Mouse (Mus musculus): ENCODE data around the gene Galm.
A peak's percentile ranks its signal among the peaks of the same experiment; 100 is the strongest.

Galm gene

DNA sequence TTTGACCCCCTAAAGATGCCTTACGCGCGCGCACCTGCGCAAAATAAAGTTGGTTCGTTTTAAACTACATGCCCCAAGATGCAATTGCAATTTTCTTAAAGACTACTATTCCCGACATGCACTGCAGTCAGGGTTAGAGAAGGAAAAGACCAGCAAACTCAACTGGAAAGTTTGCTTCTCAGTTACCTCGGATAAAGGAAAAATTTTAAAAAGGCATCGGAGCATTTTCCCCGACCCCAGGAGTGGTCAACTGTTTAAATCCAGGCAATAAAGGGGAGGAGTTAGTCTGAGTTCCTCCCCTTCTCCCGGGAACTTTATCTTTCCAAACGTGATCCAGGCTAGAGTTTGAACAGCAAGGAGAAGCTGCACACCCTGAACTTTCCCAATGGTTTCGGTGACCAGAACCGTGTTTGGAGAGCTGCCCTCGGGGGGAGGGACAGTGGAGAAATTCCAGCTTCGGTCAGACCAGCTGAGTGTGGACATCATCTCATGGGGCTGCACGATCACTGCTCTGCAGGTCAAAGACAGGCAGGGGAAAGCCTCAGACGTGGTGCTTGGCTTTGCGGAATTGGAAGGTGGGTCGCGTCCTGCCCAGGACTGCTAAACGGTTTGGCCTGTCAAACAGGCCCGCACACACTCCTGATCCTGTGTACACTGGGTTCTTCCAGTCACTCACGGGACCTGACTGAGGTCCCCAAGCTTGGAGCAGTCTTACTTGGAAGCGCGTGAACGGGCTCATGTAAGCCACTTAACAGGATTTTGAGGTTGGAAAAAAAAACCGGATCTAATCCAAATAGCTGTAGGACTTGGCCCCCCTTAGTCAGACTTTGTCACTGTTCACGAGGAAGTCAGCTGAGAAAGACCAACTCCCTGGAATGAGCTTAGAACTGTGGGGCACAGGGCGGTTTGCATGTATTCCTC, at the start of gene Galm:
TSS of gene Galm (plus strand) at position 141 of the 921 bp plus-strand sequence.
- DNase-seq (ENCODE audit: low spot score) = peak; percentile 82

DNA sequence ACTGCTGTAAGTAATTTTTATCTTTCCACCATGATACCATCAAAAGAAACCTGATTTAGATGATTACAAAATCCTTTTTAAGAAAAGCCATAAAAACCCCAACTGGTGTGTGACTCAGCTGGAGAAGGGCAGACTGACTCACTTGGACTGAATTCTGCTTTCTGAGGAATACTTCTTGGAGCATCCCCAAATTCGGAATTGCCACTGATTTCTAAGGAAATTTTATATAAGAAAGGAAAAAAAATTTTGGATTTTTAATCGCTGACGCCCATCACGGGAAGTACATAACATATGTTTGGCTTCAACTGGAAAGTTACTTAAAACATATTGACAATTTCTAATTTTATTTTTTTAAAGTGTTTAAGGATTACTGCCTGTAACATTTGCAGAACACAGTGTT, 48.5 kb upstream of the Galm start:
- no peak for DNase-seq (ENCODE audit: low spot score)

DNA sequence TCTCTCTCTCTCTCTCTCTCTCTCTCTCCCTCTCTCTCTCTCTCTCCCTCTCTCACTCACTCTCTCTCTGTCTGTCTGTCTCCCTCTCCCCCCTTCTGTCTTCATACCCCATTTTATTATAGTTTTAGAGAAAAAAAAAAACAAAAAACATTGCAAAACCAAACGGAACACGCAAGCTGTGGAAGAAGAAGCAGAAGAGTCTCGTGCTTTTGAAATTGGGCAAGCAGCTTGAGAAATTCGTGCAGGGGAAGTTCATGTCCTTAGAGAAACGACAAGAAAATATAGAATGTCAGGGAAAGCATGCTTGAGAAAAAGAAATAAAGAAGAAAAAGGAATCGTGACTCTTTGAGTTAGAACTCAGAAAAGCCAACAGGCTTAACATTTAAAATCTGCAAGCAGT, 44.0 kb upstream of the Galm start:
- no peak for DNase-seq (ENCODE audit: low spot score)

DNA sequence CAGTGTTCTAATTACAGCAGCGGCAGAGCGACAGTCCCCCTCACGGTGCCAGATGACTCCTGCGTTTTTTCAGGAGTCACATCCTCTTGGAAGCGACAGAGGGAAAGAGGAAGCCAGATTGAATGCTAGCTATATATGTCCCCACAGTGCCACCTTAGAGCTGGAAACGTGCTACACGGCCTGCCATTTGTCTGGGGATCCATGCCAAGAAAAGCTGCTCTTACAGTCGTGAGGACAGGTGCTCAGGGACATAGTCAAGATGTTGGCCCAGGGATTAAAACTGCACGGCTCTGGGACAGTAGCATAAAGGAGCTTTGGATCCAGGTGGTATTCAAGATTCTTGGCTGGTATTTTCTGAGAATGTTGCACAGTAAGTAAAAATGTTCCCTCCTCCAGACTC, 42.8 kb upstream of the Galm start:
- no peak for DNase-seq (ENCODE audit: low spot score)

DNA sequence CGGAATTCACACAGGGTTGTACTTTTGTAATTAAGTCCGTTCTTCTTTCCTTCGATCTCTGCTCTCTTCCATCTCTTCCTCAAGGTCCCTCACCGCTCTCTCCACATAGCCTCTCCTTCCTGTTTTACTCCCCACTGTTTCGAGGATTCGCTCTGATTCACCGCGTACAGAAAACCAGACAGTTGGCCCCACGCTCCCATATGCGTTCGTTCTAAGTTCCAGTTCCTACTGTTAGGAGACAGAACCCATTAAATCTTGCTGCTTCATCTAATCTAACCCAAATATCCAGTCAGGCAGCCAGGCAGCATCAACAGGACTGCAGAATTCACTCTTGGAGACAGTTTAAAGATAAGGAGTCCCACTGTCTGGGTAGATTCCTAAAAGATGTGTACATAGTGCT, 40.7 kb upstream of the Galm start:
- no peak for DNase-seq (ENCODE audit: low spot score)

DNA sequence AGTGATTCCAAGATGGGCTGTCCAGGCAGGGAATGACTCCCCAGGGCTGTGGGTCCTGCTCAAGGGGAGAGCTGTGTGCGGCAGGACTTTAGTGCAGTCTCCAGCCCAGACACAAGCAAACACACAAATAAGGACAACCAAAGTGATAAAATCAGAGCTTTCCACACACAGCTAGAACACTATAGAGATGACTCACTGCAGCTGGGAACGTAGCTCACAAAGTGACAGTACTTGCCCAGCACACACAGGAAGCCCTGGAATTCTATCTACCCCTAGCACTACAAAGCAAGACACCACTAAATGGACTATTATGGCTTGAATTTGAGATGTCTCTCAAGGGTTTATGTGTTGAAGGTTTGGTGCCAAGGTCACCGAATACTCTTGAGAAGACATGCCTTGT, 39.1 kb upstream of the Galm start:
- DNase-seq (ENCODE audit: low spot score) = no peak

DNA sequence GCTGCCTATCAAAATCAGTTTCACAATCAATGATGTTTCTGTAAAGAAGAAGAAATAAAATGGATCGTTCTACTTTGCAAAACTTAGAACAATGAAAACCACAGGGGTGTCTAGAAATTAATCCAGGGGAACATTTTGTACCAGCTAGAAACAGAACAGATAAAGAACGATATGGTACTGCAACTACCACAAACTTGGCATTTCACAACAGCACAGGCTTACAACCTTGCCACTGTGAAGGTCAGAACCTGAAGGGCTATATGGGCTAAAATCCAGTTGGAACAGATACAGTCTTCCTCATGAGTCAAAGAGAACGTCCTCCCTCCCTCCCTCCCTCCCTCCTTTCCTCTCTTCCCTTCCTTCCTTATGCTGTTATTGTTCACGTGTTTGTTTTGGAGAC, 36.7 kb upstream of the Galm start:
- no peak for DNase-seq (ENCODE audit: low spot score)

DNA sequence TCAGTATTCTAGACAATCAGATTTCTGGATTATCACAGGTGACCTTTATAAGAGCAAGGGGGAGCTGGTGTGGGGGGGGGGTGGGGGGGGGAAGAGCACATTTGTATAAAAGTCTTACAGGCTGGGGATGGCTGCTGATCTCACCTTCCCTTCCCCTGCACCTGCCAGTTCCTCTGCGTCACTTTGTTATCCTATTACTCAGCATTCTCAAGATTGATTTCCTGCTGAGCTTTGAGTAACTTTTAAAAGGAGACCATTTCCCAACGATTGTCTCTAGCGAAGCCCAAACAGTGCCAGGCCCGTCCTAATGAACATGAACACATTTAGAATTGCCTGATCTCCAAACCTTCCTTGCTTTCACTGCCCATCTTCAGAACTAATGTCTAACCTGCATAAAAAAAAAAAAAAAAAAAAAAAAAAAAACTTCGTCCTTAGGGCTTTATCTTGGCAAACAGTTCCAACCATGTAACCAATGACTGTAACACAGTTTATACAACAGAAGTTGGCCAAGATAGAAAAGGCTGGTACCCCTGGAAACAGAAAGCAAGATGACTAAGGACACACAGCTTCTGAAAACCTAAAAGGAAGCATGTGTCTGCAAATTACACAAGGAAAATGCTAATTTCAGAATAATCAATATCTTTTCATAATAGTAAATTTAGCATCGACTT, 35.3 kb upstream of the Galm start:
- DNase-seq (ENCODE audit: low spot score) = no peak

DNA sequence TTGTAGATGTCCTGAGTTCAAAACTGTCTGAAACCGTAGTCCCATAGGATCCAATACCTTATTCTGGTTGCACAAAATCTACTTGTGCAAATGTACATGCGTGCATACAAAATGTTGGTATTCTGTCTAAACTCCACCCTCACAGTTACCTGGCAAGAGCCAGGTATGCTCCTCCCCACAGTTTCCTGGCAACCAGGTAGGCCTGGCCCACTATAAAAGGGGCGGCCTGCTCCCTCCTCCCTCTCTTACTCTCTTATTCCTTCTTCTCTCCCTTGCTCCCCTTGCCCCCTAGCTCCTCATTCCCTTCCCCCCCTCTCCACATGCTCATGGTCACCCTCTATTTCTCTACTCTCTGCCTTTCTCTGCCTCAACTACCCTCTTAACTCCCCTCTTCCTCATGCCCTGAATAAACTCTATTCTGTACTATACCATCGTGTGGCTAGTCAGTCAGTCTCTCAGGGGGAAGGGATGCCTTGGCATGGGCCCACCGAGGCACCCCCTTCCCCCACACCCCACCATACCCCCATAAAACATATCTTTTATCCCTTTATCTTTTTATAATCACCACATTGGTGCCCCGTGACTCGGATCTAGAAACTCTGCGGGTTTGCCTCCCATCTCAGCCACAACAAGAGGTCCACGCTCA, 31.9 kb upstream of the Galm start:
- no peak for DNase-seq (ENCODE audit: low spot score)

DNA sequence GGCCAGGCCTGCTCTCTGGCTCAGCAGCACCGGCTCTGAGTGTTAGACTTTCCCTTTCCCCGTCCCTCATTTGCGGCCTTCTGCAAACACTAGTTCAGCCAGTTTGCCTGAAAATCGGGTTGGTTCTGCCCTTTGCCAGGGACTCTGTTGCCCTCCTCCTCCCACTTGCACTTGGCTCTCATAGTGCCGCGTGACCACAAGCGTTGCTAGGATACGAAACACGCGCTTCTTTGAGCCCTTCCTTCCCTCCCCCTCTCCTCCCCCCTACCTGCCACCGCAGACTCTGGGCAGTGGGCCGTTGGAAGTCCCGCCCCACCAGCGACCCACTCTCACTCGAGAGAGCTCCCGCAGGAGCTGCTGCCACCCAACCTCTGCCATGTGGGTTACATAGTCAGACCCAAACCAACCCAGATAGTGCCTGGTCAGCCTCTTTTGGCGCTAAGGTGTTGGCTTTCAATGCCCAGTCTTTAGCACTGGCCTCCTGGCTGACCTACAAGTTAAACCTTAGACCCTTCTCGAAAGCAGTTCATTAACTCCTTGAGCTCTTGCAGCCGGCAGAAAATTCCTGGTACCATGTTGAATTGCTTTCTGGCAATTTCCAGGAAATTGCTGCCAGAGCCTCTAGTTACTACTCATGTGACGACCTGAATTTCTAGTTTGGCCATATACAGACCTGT, 31.1 kb upstream of the Galm start:
- DNase-seq (ENCODE audit: low spot score) = peak; percentile 87

DNA sequence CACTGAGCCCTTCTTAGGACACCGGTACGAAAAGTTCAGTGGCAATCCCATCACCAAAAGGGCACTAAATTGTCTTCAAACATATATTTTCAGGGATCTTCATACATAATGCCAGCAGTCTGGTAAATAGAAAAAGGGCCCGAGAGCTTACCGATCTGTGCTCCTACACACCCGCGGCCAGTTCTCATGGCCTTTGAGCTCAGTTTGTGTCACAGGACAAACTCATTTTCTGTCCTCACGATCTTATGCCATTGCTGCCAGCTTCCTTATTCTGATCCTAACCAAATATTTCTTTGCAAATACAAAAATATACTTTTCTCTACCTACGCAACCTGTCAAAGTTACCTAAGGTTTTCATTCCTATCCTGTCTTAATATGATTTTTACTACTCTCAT, 30.6 kb upstream of the Galm start:
- DNase-seq (ENCODE audit: low spot score) = no peak

DNA sequence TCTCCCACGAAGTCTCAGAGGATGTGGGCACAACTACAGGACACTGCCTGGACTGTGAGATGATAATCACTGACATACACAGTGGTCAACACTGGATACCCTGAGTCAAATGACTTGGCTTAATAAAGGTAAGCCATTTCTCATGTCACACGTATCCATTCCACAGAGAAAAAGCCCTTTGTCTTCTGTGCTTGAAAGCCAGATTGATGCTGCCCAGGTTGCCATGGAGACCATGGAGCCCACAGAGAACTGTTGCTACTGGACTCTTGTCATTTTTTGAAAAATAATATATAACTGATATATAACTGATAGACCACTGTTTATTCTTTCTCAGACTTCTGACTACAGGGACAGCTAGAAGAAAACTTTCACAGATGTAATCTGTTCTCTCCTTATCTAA, 30.1 kb upstream of the Galm start:
- no peak for DNase-seq (ENCODE audit: low spot score)

DNA sequence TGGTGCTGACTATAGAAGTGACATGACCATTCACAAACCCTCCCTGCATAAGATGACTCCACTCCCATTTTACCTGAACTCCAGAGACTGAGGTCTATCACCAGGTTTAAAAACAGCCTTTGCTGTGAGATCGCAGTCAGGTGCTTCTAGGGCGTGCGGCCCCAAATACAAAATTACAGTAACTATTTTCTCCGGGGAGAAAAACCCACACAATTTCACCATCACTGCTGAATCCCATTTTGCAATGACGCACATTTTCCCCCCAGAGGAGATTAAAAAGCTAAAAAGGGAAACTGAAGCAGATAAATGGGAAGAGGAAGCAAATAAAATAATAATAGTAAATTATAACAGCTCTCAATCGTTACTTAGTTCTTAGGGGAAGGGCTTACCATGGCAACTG, 27.4 kb upstream of the Galm start:
- no peak for DNase-seq (ENCODE audit: low spot score)

DNA sequence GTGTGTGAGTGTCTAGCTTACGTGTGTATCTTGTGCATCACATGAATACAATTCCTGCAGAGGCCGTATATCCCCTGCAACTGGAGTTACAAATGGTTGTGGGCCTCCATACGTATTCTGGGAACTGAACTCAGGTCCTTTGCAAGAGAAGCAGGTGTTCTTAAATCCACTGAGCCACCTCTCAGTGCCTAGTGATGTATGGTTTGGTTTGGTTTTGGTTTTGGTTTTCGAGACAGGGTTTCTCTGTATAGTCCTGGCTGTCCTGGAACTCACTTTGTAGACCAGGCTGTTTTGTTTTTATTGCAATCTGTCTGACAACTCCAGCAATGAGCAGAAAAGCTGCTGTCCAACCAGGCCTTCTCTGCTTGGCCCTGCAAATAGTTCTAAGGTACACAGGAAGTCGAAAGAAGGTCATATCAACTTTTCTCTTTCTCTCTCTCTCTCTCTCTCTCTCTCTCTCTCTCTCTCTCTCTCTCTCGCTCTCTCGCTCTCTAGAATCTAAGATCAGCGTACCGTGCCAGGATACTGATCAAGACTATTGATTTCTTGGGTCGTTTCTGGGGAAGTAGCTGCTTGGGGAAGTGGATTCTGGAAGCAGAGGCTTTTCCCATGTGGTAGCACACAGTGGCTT, 21.8 kb upstream of the Galm start:
- no peak for DNase-seq (ENCODE audit: low spot score)

DNA sequence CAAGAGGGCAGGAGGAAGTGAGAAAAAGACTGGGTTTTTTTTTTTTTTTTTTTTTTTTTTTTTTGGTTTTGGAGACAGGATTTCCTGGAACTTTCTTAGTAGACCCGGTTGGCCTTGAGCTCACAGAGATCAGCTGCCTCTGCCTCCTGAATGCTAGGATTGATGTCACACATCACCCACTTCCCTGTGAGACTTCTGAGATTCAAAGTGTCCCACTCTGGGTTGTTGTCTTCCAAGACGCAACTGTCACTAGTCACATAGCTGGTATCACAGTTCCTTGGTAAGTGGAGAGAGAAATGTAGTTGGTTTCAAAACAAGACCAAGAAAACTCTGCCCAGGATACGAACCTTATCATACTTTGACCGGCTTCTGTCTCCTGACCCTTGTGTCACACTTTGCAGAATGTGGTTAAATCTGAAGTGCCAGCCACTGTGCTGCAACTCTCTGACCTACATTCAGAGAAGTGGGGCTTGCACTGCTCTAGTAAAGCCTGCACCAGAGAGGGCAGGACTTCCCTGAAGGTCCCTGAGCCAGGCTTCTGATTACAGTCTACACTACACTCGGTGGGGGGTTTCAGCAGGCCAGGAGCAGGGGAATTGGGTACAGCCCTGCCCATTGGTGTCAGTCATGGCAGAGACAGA, 14.5 kb upstream of the Galm start:
- no peak for DNase-seq (ENCODE audit: low spot score)

DNA sequence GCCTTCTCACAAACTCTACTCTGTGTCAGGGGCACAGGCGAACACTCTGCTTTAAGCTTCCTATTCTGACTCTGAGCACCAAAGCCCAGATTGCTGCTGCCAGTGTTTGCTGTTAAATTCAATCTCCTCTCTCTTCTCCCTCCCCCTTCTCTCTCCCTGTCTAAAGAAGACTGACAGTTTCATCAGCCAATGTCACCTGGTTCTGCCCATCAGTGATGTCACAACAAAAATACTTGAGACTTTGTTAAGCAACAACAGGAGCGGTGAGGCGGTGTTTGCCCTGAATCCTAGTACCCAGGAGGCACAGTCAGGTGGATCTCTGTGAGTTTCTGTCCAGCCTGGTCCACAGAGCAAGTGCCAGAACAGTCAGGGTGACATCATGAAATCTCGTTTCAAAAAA, 13.8 kb upstream of the Galm start:
- DNase-seq (ENCODE audit: low spot score) = no peak

DNA sequence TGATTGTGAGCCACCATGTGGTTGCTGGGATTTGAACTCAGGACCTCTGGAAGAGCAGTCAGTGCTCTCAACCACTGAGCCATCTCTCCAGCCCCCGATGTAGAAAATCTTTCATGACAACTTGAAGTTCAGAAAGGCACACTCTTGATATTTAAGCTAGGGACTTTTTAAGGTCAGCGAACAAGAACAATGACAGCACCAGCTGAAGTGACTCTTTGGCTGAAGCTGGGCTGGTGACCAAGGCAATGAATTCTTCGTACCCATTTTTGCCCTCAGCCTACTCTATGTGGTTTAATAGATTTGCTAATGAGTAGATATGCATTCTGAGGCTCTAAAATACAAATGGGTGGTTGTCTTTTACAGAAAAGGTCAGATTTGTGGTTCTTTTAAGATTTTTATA, 6.9 kb upstream of the Galm start:
- no peak for DNase-seq (ENCODE audit: low spot score)

DNA sequence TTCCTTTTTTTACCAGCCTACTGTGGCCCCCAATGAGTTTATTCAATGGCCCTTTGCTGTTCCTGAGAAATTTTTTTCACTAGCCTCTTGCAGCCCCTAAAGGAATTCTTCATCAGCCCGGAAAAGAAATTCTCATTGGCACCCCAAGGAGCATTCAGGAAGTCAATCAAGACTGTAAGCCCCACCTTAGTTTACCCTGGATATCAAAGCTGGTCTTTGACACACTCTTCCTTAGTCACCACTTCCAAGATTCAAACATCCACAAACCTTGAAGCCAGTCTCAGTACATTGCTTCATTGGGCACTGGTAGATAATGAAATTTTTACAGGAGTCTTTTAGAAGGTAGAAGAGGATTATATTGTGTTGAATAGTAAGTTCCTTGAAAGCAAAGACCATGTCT, 5.4 kb upstream of the Galm start:
- no peak for DNase-seq (ENCODE audit: low spot score)

DNA sequence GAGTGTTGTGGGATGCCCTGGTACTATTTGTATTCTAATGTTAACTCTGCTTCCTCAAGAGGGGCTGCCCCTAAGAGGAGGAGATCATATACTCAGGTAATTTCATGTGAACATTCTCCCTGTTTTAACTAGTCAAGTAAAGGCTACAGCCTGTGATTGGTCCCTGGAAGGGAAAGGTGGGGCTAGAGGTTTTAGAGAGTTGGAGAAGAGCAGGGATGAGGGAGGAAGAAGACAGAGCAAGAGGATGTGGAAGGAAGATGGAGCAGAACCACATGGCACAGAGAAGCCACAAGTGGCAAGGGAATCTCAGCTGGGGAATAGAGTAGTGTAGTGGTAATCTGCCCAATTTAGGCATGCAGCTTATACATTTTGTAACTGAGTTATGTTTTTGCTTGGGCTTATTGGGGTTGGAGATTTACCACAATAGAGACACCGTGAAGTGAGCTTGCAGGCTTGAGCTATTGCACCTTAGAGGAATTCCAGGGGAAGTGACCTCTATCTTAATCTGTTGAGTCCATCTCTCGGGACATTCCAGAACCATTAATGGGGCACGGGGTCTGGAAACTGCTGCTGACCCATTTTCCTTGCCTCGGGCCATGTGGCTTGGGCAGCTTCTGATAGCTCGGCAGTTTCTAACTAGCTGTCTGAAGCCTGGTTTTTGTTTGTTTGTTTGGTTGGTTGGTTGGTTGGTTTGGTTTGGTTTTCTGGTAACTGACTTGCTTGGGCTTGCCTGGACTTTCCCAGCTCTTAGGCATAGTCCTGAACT, 2.1 kb upstream of the Galm start:
- no peak for DNase-seq (ENCODE audit: low spot score)

DNA sequence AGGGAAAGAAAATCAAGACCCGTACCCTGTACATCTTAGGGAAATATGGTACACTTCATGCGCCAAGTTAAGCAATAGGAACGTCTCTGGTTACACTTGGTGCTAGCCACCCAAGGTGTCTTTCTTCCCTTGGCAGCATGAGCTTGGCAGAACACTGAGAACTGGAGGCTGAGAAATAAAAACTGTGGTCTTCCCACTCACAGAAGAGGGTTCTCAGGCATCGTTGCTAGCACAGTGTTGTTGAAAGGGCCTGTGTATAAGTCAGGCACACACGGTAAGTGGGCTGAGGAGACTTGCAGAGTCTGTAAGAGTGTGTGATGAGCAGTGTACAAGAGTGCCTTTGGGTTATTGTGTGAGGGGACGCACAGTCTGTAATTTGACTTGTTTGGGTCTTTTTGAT, 1.1 kb upstream of the Galm start:
- no peak for DNase-seq (ENCODE audit: low spot score)

DNA sequence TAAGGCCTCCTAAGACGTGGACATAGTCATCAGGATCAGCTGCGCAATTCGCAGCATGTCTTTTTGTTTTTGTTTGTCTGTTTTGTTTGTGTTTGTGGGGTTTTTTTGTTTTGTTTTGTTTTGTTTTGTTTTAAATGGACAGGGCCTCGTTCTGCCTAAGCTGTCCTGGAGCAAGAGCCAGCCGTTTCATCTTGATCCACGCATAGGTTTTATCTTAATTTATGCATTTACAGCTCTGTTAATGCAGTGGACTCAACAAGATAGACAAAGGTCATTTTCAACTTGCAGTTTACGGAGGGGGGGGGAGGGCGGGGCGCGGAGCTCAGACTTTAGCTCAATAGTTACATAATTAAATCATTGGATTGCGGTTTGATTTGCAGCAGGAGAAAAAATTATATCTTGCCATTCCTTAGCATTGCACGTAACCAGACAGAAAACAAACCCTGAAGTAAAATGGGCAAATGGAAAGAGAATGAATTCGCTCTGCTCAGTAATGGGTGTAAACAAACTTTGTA, 1.3 kb downstream of the Galm start:
- DNase-seq (ENCODE audit: low spot score) = peak; percentile 44

Data from yolk sac, embryonic 10.5 days (tissue).